Mouse (Mus musculus) intestine, postnatal 0 days (tissue): ENCODE measurements at regions not wholly inside any gene's neighbourhood (a gene's known extent, or its start where the extent isn't known, plus 50 kb on each side); places are given as distances from the start of the nearest gene placed in this dataset.
A peak's percentile ranks its signal among the peaks of the same experiment; 100 is the strongest.

ENCODE experiments used
- ATAC-seq: fragments of 200-750 bp; cut with Nextera tagmentation; 2 replicates; pipeline ENCODE4 v1.8.0; 2017; ENCODE audit warnings: mild to moderate bottlenecking, moderate TSS enrichment, moderate library complexity
- H3K27ac ChIP-seq: fragments of 300-500 bp; sonication (generic); 2 replicates; pipeline ENCODE4 v1.5.1; 2014; ENCODE audit warnings: mild to moderate bottlenecking, low read depth, low read length, moderate library complexity
- H3K27me3 ChIP-seq: fragments of 300-500 bp; sonication (generic); replicated peaks from 2 replicates; pipeline ENCODE4 v1.6.1; 2014; ENCODE audit warnings: low read length, mixed read lengths; ENCODE audit not compliant: control insufficient read depth, insufficient read depth
- H3K36me3 ChIP-seq: fragments of 300-500 bp; sonication (generic); 2 replicates; pipeline ENCODE4 v1.6.1; 2014; ENCODE audit warnings: mild to moderate bottlenecking, moderate library complexity; ENCODE audit not compliant: control insufficient read depth, insufficient read depth
- H3K4me1 ChIP-seq: fragments of 300-500 bp; sonication (generic); replicated peaks from 2 replicates; pipeline ENCODE4 v1.6.1; 2014; ENCODE audit warnings: antibody characterized with exemption, low read length, mixed read lengths; ENCODE audit not compliant: control insufficient read depth, insufficient read depth
- H3K4me2 ChIP-seq: fragments of 300-500 bp; sonication (generic); replicated peaks from 2 replicates; pipeline ENCODE4 v1.6.1; 2014; ENCODE audit warnings: low read depth, mild to moderate bottlenecking, moderate library complexity
- H3K4me3 ChIP-seq: fragments of 300-500 bp; sonication (generic); 2 replicates; pipeline ENCODE4 v1.5.1; 2014; ENCODE audit warnings: low read depth, low read length
- H3K9ac ChIP-seq: fragments of 300-500 bp; sonication (generic); 2 replicates; pipeline ENCODE4 v1.6.1; 2014; ENCODE audit warnings: mild to moderate bottlenecking, low read depth, low read length
- H3K9me3 ChIP-seq: fragments of 300-500 bp; sonication (generic); 2 replicates; pipeline ENCODE4 v1.6.1; 2016; ENCODE audit warnings: mixed run types; ENCODE audit not compliant: control insufficient read depth
- CTCF ChIP-seq: sonication (generic); IDR thresholded peaks from 2 replicates; pipeline ENCODE4 v1.5.1; 2016; ENCODE audit warnings: low read depth, mild to moderate bottlenecking, control low read depth, antibody characterized with exemption, moderate library complexity
- WGBS: fragments of 180-500 bp; shearing (Covaris S2); extraction: QIAGEN DNeasy Blood & Tissue Kit; methylation state at CpG from one replicate; pipeline ENCODE4 v1.1.7; 2014; 5-methylcytosine and 5-hydroxymethylcytosine counted together

GRCm38 (mm10) chr16:84616132-84616531 lies 101.2 kb downstream of the A730009L09Rik start:
- Histone ChIP-seq H3K4me1 (no peaks in the 10 kb centered on the region), H3K27me3 (no peaks in the 10 kb centered on the region), H3K36me3 (no peaks in the 10 kb centered on the region), H3K4me2 (no peak overlapping the region), H3K9ac (no peak overlapping the region), H3K27ac (no peak overlapping the region), H3K4me3 (no peak overlapping the region), H3K9me3 (no peaks in the 10 kb centered on the region)
- 90% methylated on average over 1 of the region's 1 CpGs for WGBS
- ATAC-seq, result no peak
- TF ChIP-seq CTCF, result no peak

GRCm38 (mm10) chr16:84618379-84618778 lies 103.5 kb downstream of the A730009L09Rik start:
- 85% methylated on average over 2 of the region's 2 CpGs for WGBS
- ATAC-seq, result no peak

GRCm38 (mm10) chr16:84619876-84620275 lies 105.0 kb downstream of the A730009L09Rik start:
- Histone ChIP-seq H3K27me3 (no peaks in the 10 kb centered on the region), H3K36me3 (no peaks in the 10 kb centered on the region), H3K9me3 (no peaks in the 10 kb centered on the region), H3K4me1 (no peaks in the 10 kb centered on the region), H3K9ac (no peak overlapping the region), H3K27ac (no peak overlapping the region), H3K4me2 (no peak overlapping the region), H3K4me3 (no peak overlapping the region)
- TF ChIP-seq CTCF, result no peak
- ATAC-seq, result no peak
- 86% methylated on average over 2 of the region's 2 CpGs for WGBS

More at GRCm38 (mm10) chr16:84618379-84618778, 103.5 kb downstream of the A730009L09Rik start:
- no peak overlapping the region for H3K27ac ChIP-seq
- no peaks in the 10 kb centered on the region for H3K27me3 ChIP-seq
- H3K9ac ChIP-seq, result no peak overlapping the region
- no peak overlapping the region for H3K4me3 ChIP-seq
- no peaks in the 10 kb centered on the region for H3K9me3 ChIP-seq
- no peaks in the 10 kb centered on the region for H3K36me3 ChIP-seq
- TF ChIP-seq CTCF, result no peak
- H3K4me2 ChIP-seq, result no peak overlapping the region
- no peaks in the 10 kb centered on the region for H3K4me1 ChIP-seq

- Histone ChIP-seq H3K27ac (no peak overlapping the region), H3K27me3 (no peaks in the 10 kb centered on the region), H3K4me1 (no peaks in the 10 kb centered on the region), H3K9me3 (no peaks in the 10 kb centered on the region), H3K9ac (no peak overlapping the region), H3K4me2 (no peak overlapping the region; the same call in 1 of the 2 replicates), H3K4me3 (0 out of 2 replicates have a peak overlapping the region, but pooled peaks have one; percentile 6), H3K36me3 (no peaks in the 10 kb centered on the region)
- no CpG with 5 or more reads among the region's 1 CpGs for WGBS
- no peak for ATAC-seq
- TF ChIP-seq CTCF, result no peak
These were observed 105.9 kb downstream of the A730009L09Rik start for GRCm38 (mm10) chr16:84620861-84621260.

GRCm38 (mm10) chr16:84621300-84622031 lies 106.5 kb downstream of the A730009L09Rik start:
- 0 out of 2 replicates have a peak overlapping the region, but pooled peaks have one; percentile 6 for H3K4me3 ChIP-seq
- 59% methylated on average over 8 of the region's 8 CpGs for WGBS

GRCm38 (mm10) chr16:84623346-84624085 lies 108.6 kb downstream of the A730009L09Rik start:
- no peak for ATAC-seq
- H3K4me1 ChIP-seq, result no peaks in the 10 kb centered on the region
- no peak overlapping the region for H3K27ac ChIP-seq
- H3K9ac ChIP-seq, result no peak overlapping the region
- no peak for TF ChIP-seq CTCF
- no peaks in the 10 kb centered on the region for H3K36me3 ChIP-seq
- WGBS, result 62% methylated on average over 4 of the region's 4 CpGs
- no peak overlapping the region for H3K4me3 ChIP-seq
- no peaks in the 10 kb centered on the region for H3K9me3 ChIP-seq
- H3K27me3 ChIP-seq, result no peaks in the 10 kb centered on the region
- H3K4me2 ChIP-seq, result no peak overlapping the region

More at GRCm38 (mm10) chr16:84621300-84622031, 106.5 kb downstream of the A730009L09Rik start:
- ATAC-seq, result no peak
- Histone ChIP-seq H3K9me3 (no peaks in the 10 kb centered on the region), H3K27me3 (no peaks in the 10 kb centered on the region), H3K9ac (no peak overlapping the region), H3K4me2 (no peak overlapping the region; the same call in 1 of the 2 replicates), H3K36me3 (no peaks in the 10 kb centered on the region), H3K4me1 (no peaks in the 10 kb centered on the region), H3K27ac (no peak overlapping the region)
- TF ChIP-seq CTCF, result no peak
